Mouse (Mus musculus): ENCODE results near the gene Elavl1. TPM values are rescaled to one million over a fixed set of nuclear protein-coding genes. Genes with fewer than 3 reads are reported as not detected.

The Elavl1 gene
- 205 TPM for polyA plus RNA-seq (2017; shearing (Covaris generic))

DNA sequence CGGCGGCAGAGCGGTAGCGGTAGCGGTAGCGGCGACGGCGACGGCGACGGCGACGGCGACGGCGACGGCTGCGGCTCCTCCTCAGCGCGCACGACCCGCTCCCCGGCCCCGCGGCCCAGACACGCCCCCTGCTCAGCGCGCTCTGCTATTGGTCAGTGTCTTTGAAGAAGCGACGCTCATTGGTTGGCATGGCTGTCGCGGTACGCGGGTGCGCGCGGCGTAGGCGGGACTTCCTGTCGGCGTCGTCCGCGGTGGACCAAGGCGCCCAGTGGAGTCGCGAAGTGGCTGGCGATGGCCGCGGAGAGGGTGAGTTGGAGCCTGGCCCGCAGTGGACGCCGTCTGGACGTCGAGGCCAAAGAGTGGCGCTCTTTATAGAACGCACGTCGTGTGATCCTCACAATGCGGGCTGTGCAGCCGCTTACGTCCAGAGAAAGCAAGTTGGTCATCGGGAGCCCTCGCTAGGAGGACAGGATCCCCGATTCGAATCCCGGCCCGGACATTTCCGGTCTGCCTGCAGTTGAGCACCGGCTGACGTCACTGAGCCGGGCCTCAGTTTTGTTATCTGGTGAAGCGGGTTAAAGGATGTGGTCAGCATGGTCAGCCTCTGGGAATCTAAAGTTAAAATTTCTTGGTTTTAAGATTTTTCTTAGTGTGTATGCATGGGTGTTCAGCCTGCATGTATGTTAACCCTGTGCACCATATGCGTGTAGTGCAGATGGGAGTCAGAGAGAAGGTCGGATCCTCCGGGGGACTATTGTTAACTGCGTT is at the start of gene Elavl1, which contains the start of gene Ccl25:
Gene Elavl1 (minus strand): TSS at position 431 of the 768 bp plus-strand sequence.
Gene Ccl25 (plus strand): TSS at position 228 of the 768 bp plus-strand sequence.

GRCm38 (mm10) chr8:4275275-4276110 is 49.7 kb downstream of the Elavl1 start, which contains the start of gene Timm44:
TSS of gene Timm44 (minus strand) at chr8:4275913.

DNA sequence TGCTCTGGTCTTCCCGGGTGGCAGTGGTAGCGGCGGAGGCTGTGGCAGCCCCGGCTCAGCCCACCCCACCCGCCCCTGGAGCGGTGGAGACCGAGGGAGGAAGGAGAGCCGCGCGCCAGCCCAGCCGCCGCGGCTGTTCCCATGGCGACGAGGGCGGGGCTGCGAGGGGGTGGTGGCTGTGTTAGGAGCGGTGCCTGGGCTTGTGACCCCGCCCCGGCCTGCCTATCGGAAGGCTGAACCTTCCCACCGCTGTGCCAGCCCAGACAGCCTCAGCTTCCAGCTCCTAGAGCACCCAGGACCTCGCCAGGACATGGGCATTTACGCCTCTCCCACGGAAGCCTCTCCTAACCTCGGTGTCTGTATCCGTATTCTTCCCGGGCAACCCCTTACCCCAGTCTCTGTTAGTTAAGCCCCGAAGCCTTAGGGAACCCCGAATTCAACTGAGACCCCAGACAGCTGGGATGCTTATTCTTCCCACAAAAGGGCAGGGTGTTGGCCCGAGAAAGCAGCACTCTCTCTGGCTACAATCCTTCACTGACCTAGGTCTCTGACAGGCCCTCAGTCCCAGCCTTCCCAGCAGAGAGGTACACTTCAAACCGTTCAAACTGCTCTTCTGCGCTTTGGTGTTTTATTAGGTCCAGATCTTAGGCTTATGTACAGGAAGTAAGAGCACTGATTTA is 65.9 kb downstream of the Elavl1 start, which contains the start of gene Ctxn1:
Gene Ctxn1 (minus strand): TSS at position 150 of the 680 bp plus-strand sequence.

DNA sequence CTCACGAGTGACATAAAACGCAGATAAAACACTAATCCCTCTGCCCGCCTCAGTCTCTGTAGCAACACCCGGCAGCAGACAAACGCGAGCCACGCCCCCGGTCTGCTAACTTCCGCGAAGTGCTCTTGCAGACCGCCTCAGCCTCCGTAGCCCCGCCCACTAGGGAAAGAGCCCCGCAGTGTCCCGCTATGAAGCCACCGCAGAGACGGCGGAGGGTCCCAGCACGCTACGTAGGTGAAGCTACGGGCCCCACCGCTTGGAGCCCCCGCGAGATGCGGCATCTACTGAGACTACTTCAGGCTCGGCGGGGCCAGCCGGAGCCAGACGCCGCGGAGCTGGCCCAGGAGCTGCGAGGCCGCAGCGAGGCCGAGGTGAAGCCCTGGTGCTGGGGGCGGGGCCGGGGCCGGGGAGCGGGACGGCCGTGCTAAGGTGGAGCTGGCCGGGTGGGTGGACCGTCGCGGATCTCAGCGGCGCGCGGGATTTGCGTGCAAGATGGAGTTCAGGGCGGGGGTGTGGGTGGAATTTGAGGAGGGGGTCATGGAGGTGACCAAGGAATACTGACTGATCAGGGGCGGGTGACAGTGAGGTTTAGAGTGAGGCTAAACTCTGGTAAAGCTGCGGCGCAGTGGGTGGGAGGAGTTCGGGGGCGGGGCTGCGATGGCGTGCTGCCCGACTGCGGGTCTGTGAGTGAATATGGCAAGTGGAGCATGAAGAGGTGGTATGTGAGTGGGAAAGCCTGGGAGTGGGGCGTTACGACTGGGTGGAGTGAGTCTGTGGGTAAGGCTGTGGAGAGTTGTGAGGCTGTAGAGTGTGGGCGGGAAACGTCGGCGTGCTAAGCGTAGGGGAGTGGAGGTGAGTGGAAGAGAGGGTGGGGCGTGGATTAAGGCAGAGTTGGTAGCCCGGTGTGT is 72.0 kb downstream of the Elavl1 start, which contains the start of gene Snapc2:
Gene Snapc2 (plus strand): TSS at position 147 of the 908 bp plus-strand sequence.

DNA sequence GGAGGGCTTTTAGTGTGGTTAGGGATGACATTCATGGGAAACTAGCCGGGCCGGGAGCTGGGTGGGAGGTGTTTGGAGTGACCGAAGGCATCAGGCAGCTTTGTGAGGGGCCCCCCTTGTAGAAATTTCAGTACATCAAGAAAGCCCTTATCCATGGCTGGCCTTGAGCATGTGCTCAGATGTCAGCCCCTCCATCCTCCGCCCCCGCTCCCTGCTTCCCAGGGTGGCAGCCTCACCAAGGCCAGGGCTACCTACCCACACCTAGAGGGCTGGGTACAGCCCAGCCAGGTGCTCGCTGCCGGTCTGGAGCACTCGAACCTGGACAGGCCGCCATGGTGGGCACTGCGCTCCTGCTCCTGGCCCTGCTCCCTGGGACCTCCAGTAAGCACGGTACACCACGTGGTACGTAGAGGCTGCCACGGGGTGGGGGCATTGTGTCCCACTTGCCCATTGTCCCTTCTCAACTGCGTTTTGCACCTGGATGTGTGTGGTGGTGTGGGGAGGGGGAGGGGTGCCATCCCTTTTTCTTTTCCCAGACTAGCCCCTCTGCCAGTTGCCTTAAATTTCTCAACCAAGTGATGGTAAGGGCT is 77.2 kb downstream of the Elavl1 start, which contains the start of gene Tgfbr3l:
Gene Tgfbr3l (plus strand): TSS at position 264 of the 590 bp plus-strand sequence.

GRCm38 (mm10) chr8:4238434-4239192 is 86.6 kb downstream of the Elavl1 start, which contains the start of the genes Map2k7 and Gm49320:
TSS of gene Map2k7 (plus strand) at chr8:4238740.
TSS of gene Gm49320 (plus strand) at chr8:4238865.

Other genes starting within 250 kb of the Elavl1 start
- gene Cd209f, start 219.6 kb downstream of the Elavl1 start, polyA plus RNA-seq (2017; shearing (Covaris generic)): not detected
- 0.05 TPM for gene Cd209g, start 191.3 kb downstream of the Elavl1 start, polyA plus RNA-seq (2017; shearing (Covaris generic))
- gene Evi5l, start 158.8 kb downstream of the Elavl1 start, polyA plus RNA-seq (2017; shearing (Covaris generic)): 18.2 TPM
- 0.10 TPM for gene Prr36, start 108.0 kb downstream of the Elavl1 start, polyA plus RNA-seq (2017; shearing (Covaris generic))
- gene Lrrc8e, start 98.6 kb downstream of the Elavl1 start, polyA plus RNA-seq (2017; shearing (Covaris generic)): 0.16 TPM
- gene Map2k7, start 86.7 kb downstream of the Elavl1 start, polyA plus RNA-seq (2017; shearing (Covaris generic)): 72.7 TPM
- gene Gm49320, start 86.5 kb downstream of the Elavl1 start, polyA plus RNA-seq (2017; shearing (Covaris generic)): 0.96 TPM
- 14.3 TPM for gene Tgfbr3l, start 77.2 kb downstream of the Elavl1 start, polyA plus RNA-seq (2017; shearing (Covaris generic))
- gene Snapc2, start 72.3 kb downstream of the Elavl1 start, polyA plus RNA-seq (2017; shearing (Covaris generic)): 33.5 TPM
- gene Ctxn1, start 66.1 kb downstream of the Elavl1 start, polyA plus RNA-seq (2017; shearing (Covaris generic)): 0.44 TPM
- gene Timm44, start 49.5 kb downstream of the Elavl1 start, polyA plus RNA-seq (2017; shearing (Covaris generic)): 60.4 TPM
- gene Ccl25, start 203 bp downstream of the Elavl1 start, polyA plus RNA-seq (2017; shearing (Covaris generic)): 17.5 TPM
- gene Cers4, start 167.6 kb upstream of the Elavl1 start, polyA plus RNA-seq (2017; shearing (Covaris generic)): 54.1 TPM

All from CD4-positive, CD25-positive, alpha-beta regulatory T cell (primary cell).